Mouse (Mus musculus): ENCODE measurements around the gene Erc1. TPM values are rescaled to one million over a fixed set of nuclear protein-coding genes. Genes with fewer than 3 reads are reported as not detected.
"Not testable (repeated sequence)": the region's sequence is repeated elsewhere in the genome, so short reads cannot be mapped to it uniquely, and the experiment has no call there.

The Erc1 gene
- total RNA-seq, 2 experiments from 2014 or later = 114 to 124 TPM

DNA sequence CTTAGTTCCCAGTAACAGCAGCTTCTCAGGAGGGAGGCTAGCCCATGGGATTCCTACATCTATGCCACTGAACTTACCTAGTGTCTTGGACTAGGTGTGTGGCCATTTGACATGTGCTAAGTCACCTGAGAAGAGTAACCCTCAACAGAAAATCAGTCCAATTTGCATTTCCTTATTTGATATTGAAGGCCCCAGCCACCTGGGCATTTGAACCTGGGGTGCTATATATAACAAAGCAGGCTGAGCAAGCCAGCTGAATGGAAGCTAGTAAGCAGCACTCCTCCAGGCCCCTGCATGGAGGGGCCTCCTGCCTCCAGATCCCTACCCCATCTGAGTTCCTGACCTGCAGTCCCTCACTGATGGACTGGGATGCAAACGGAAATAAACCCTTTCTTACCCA lies 135.5 kb downstream of the Erc1 start:
- DNase-seq (ENCODE audit: low spot score in 2 of 2) = no peak

DNA sequence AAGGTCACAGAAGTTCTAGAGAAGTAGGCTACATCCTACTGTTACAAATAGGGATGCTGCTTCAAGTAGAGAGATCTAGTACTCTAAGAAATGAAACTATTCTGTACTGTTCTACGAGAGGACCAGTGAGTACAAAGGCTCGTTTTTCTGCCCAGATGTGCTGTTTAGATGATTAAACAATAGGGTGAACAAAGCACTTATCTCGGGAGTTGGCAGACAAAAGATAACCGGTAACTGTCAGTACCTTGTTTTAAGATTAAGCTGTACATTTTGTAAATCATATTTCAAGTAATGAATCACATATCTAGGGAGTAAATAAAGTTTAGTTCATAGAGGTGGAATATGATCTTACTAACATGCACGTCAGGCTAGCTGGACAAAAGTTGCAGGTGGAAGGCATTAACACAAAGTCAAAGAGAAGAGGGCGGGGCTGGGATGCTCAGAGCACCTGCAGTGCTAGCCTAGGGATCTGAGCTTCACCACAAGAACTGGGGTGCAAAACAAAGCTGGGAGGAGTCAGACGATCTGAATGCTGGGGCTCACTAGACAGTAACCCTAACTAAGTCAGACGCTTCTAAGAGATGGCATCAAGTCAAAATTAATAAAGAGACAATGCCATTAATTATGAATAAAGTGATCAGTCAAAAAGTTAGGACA lies 136.2 kb downstream of the Erc1 start:
- no peak for DNase-seq (ENCODE audit: low spot score in 2 of 2)

DNA sequence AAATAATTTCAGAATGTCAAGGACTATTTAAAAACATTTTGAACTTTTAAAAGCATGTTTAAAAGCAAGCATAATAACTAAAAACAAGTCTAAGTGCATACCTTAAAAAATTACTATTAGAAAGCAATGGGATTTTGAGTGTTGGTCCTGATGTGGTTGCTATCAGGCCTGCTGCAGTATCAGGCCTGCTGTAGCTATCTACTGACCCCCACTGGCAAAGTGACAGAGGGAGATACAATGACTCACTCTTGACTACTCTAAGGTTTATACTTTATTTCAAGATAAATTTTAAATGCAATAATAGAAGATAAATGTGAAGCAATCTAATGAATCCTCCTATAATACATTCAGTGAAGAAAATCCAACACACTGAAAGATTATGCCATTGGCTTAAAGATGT lies 138.4 kb downstream of the Erc1 start:
- DNase-seq (ENCODE audit: low spot score in 2 of 2) = no peak

- DNase-seq (ENCODE audit: low spot score in 2 of 2) = no peak
Observed at GRCm38 (mm10) chr6:119707911-119708310, 140.1 kb downstream of the Erc1 start.

- DNase-seq (ENCODE audit: low spot score in 2 of 2) = no peak
Observed at GRCm38 (mm10) chr6:119704899-119705298, 143.1 kb downstream of the Erc1 start.

DNA sequence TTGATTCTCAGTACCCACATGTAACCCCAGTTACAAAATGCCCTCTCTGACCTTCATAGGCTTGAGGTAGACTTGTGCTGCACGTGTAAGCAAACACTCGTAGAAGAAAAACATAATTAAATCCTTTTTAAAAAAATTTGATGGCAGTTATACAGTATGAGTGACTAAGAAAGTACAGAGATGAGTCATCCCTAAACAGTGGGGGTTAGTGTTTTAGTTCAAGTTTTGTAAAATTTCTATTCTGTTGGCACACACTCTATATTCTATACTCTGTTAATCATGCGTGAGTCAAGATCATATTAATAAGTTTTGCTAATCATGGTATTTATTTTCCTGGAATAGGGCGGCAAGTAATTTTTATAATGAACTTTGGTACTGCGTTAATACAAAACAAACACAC lies 155.2 kb downstream of the Erc1 start:
- no peak for DNase-seq (ENCODE audit: low spot score in 2 of 2)

- no peak for DNase-seq (ENCODE audit: low spot score in 2 of 2)
Observed at GRCm38 (mm10) chr6:119686470-119686869, 161.5 kb downstream of the Erc1 start.

DNA sequence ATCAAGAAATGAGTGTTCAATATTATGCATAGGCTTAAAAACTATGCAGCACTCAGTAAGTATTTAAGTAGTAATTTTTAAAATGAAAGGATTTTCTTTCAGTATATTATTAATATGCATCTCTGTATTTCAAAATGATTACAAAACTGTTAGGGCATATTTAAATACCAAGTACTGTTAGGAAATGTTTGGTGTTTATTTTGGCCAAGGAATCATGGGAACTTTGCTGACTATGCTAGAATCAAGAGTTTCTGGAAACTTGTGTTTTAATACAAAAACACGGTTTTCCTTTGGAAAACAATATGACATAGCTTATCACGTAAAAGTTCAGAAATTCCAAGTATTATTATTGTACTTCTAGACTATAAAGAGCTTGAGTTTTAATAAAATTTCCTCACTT lies 167.2 kb downstream of the Erc1 start:
- DNase-seq (ENCODE audit: low spot score in 2 of 2) = no peak

- DNase-seq (ENCODE audit: low spot score in 2 of 2) = no peak
Observed at GRCm38 (mm10) chr6:119674811-119675209, 173.2 kb downstream of the Erc1 start.

DNA sequence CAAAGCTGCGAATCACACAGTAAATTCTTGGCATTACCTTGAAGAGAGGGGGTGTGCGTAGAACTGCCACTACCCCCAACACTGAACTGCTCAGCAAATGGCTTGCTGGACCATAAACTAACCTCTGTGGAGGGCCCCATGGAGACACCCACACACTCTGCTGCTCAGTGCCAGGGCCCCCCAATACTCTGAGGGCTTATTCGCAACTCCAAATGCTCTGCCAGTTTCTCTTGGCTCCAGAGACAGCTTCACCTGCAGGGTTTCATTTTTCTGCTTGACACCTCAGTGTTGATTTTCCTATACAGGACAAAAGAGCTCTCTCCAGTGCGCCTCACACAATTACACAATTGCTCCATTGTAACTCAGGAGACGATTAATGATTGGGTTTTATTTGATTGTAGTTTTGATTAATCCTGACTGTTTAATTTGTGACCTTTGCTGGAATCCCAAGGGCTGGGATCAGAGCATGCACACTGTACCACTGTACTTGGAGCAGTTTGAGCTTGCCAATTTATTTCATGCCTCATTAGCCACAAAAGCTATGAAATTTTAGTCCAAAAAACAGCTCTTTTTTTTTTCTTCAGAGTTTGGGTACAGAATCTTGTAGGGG lies 173.7 kb downstream of the Erc1 start:
- no peak for DNase-seq (ENCODE audit: low spot score in 2 of 2)

DNA sequence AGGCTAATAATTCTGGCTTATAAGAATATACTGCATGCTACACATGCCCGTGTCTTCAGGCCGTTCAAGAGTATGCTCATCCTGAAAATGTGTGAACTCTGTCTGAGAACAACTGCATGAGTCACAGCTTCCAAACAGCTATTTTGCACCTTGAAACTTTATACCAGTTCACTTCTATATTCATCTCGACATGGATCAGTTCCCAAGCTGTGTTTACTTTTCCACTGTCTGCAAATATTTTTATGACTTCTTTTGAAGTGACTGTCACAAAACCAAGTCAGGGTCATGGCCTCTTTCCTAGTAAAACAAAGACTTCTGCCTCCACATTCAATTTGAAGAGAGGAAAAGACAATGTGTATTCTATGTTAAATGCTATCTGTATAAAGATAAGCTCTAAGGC lies 178.2 kb downstream of the Erc1 start:
- no peak for DNase-seq (ENCODE audit: low spot score in 2 of 2)

DNA sequence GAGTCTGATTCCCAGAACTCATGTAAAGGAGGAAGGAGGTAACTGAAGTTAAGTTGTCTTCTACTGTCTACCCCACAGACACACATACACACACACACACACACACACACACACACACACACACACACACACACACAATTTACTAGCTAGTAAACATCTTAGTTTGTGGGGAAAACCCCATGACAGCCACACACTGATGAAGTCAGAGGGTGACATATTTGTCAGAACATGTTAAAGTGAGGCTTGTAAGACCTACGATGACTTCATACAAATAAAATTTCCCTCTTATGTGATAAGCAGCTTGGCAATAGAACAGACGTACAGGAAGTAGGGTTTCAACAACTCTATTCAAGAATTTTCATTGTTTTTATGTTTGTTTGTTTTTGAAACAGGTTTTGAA lies 185.0 kb downstream of the Erc1 start:
- DNase-seq (ENCODE audit: low spot score in 2 of 2) = no peak

GRCm38 (mm10) chr6:119661081-119661493 lies 186.9 kb downstream of the Erc1 start:
- DNase-seq (ENCODE audit: low spot score in 2 of 2) = no peak

DNA sequence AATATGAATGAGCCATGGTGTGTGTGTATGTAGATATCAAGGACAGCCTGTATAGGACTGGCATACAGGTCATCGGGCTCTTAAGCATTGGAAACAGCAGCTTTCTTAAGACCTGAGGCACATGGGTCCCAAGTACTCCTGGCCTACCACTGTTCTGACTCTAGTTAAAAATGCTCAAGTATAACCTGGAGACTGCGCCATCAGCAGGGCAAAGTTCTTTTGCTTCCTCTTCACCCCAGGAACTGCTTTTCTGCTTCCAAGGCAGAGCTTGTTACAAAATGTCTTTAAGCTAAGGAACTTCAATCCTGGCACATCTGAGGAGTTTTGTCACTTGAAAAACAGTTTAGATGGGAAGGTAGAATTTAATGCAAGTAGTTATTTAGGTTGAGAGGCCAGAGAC lies 189.5 kb downstream of the Erc1 start:
- DNase-seq (ENCODE audit: low spot score in 2 of 2) = no peak

DNA sequence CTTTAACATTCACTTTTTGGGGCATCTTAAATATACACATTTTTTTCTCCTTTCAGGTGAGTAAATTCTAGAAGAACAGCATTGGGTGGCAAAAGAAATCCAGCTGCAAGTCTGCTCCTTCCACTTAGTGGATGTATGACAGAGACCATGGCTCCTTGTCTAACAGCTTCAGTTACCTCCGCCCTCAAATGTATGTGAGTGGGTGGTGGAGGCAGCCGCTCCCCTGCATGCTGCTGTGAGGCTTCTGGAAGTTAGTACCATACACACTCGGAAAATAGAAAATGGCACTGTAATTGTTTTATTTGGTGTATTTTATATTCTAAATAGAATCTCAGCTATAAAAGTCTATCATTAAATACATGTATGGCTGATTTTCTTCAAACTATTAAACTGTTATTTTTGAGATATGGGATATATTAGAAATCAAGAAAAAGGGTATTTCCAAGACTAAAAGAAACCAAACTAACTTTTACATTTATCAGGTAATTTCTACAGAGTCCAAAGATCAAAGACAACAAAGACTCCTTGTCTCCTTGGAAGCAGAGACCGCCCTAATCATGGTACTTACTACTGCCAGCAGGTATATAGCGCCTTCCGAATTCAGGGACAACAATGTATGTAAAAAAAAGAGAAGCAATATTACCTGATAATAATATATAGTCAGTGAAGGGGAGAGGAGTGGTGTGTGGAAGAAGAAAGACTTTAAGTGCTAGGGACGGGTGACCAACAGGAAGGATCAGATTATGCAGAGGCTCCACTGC lies 190.4 kb downstream of the Erc1 start:
- DNase-seq (ENCODE audit: low spot score in 2 of 2) = no peak

DNA sequence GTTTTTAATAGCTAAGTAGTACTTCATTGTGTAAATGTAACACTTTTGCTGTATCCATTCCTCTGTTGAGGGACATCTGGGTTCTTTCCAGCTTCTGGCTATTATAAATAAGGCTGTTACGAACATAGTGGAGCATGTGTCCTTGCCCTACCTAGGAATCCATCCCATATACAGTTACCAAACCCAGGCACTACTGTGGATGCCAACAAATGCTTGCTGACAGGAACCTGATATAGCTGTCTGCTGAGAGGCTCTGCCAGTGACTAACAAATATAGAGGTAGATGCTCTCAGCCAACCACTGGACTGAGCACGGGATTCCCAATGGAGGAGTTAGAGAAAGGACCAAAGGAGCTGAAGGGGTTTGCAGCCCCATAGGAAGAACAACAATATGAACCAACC lies 193.2 kb downstream of the Erc1 start:
- DNase-seq (ENCODE audit: low spot score in 2 of 2) = not testable (repeated sequence)

DNA sequence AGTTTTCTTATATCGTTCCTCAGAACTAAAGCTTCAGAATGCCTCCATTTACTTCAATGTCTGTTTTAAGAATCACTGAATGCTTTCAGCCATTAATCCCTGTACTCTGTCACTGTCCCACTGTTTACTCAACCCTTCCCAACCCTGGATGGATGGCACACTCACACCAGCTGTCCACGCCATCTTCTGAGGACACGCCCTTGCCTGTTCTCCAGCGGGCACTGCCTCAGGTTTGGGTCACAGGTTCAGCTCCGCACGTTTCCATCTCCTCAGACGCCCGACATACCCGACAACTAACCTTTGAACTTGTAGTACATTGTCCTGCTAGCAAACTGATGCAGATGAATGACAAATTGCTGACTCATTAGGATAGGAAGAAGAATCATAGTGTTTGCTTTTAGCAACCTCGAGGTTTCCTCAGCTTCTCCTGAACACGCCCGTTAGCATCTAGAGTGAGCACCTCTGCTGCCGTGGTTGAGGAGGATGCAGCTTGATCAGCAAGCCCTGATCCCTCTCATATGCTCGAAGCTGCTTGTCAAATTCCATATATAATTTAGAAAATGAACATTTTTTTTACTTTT lies 204.0 kb downstream of the Erc1 start:
- no peak for DNase-seq (ENCODE audit: low spot score in 2 of 2)

DNA sequence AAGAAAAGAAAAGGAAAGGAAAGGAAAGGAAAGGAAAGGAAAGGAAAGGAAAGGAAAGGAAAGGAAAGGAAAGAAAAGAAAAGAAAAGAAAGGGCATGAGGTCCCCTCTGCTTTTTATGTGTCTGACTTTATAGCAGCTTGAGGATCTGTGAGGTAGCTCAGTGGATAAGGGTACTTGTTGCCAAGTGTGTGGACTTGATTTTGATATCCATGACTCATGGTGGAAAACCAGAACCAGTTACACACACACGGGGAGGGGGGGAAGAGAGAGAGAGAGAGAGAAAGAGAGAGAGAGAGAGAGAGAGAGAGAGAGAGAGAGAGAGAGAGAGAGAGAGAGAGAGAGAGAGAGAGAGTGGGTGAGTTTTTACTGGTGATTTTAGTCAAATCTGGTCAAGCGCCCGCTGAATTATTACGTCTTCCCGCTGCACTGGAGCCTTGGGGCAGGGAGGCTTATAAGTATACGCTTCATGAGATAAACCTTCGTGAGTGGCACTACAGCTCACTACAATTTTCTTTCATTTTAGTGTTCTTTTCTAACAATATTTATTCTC lies 204.7 kb downstream of the Erc1 start:
- DNase-seq (ENCODE audit: low spot score in 2 of 2) = no peak

- no peak for DNase-seq (ENCODE audit: low spot score in 2 of 2)
Observed at GRCm38 (mm10) chr6:119642718-119643117, 205.2 kb downstream of the Erc1 start.

- DNase-seq (ENCODE audit: low spot score in 2 of 2) = no peak
Observed at GRCm38 (mm10) chr6:119635629-119636028, 212.3 kb downstream of the Erc1 start.

DNA sequence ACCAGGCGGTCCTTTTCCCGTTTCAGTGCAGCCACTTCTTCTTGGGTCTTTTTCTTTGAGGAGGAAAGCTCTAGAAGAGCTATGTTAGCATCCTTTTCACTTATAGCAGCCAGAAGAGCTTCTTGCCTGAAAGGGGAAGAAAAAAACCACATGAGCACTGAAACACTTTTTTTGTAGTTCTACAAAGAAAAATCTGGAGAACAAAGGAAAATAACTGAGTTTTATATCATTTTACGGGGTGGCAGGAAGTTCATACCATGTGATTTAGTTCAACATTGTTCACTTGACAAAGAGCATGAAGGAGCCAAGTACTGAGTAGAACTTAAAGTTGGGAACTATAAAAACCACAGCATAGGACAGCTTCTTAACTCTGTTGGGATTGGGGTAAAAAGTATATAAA lies 217.3 kb downstream of the Erc1 start:
- DNase-seq (ENCODE audit: low spot score in 2 of 2) = no peak

- DNase-seq (ENCODE audit: low spot score in 2 of 2) = no peak
Observed at GRCm38 (mm10) chr6:119601379-119601778, 246.6 kb downstream of the Erc1 start.
